Mouse (Mus musculus) hindbrain, embryonic 13.5 days (tissue): ENCODE data around the gene Hist3h2ba. TPM values are rescaled to one million over a fixed set of nuclear protein-coding genes. Genes with fewer than 3 reads are reported as not detected.

Source experiments
- microRNA-seq: library from miRNA; unstranded; fragments of <30 nt; microRNA quantifications from one replicate; pipeline ENCODE4, GENCODE M21; 2016
- polyA plus RNA-seq: library from polyadenylated mRNA; unstranded; fragments of >200 nt; fragmentation: Nextera tagmentation; extraction: Ambion mirVana; gene quantifications from 2 replicates; pipeline ENCODE4 v1.2.1, GENCODE M21; 2015

Gene Hist3h2ba
- polyA plus RNA-seq, 1 experiment from 2014 or later: 298 TPM

Small RNAs within 50 kb of the gene (microRNA-seq; reads per million reads assigned to microRNA genes)
- not detected for gene Gm44313

Other genes with a start within 250 kb of the Hist3h2ba start
- gene Olfr319, start 249.8 kb upstream of the Hist3h2ba start, polyA plus RNA-seq: not detected in 2 replicates
- gene Olfr318, start 224.9 kb upstream of the Hist3h2ba start, polyA plus RNA-seq: not detected in 2 replicates
- 0.14 and 0.23 TPM in 2 replicates for gene Olfr317, start 209.7 kb upstream of the Hist3h2ba start, polyA plus RNA-seq
- not detected in 2 replicates for gene Olfr316, start 196.2 kb upstream of the Hist3h2ba start, polyA plus RNA-seq
- not detected in 2 replicates for gene Olfr315, start 175.7 kb upstream of the Hist3h2ba start, polyA plus RNA-seq
- not detected in 2 replicates for gene Olfr314, start 166.0 kb upstream of the Hist3h2ba start, polyA plus RNA-seq
- gene Fam183b, start 147.0 kb upstream of the Hist3h2ba start, polyA plus RNA-seq: 9.2 and 10.8 TPM in 2 replicates
- not detected in 2 replicates for gene Olfr313, start 133.9 kb upstream of the Hist3h2ba start, polyA plus RNA-seq
- not detected in 2 replicates for gene Olfr312, start 119.7 kb upstream of the Hist3h2ba start, polyA plus RNA-seq
- not detected in 2 replicates for gene Olfr311, start 109.7 kb upstream of the Hist3h2ba start, polyA plus RNA-seq
- 21.3 and 22.8 TPM in 2 replicates for gene Gm12258, start 101.8 kb upstream of the Hist3h2ba start, polyA plus RNA-seq
- gene 2810021J22Rik, start 81.7 kb upstream of the Hist3h2ba start, polyA plus RNA-seq: 11.5 and 12.9 TPM in 2 replicates
- 5.0 and 5.7 TPM in 2 replicates for gene Zfp39, start 44.7 kb upstream of the Hist3h2ba start, polyA plus RNA-seq
- gene Btnl10, start 31.0 kb upstream of the Hist3h2ba start, polyA plus RNA-seq: not detected in 2 replicates
- gene Rnf187, start 10.0 kb upstream of the Hist3h2ba start, polyA plus RNA-seq: 522 and 540 TPM in 2 replicates
- gene Hist3h2a, start 5.8 kb downstream of the Hist3h2ba start, polyA plus RNA-seq: 138 and 142 TPM in 2 replicates
- gene Trim17, start 5.8 kb downstream of the Hist3h2ba start, polyA plus RNA-seq: 1.6 TPM in 2 replicates
- gene Trim11, start 29.2 kb downstream of the Hist3h2ba start, polyA plus RNA-seq: 20.8 and 21.8 TPM in 2 replicates
- gene Obscn, start 187.5 kb downstream of the Hist3h2ba start, polyA plus RNA-seq: 0.22 and 0.44 TPM in 2 replicates
- gene Iba57, start 214.8 kb downstream of the Hist3h2ba start, polyA plus RNA-seq: 6.2 and 7.3 TPM in 2 replicates
- 0.14 and 0.17 TPM in 2 replicates for gene Gjc2, start 234.3 kb downstream of the Hist3h2ba start, polyA plus RNA-seq
- gene Guk1, start 243.3 kb downstream of the Hist3h2ba start, polyA plus RNA-seq: 177 and 182 TPM in 2 replicates